Mouse (Mus musculus): ENCODE measurements around the gene Gnl3.

The Gnl3 gene

DNA sequence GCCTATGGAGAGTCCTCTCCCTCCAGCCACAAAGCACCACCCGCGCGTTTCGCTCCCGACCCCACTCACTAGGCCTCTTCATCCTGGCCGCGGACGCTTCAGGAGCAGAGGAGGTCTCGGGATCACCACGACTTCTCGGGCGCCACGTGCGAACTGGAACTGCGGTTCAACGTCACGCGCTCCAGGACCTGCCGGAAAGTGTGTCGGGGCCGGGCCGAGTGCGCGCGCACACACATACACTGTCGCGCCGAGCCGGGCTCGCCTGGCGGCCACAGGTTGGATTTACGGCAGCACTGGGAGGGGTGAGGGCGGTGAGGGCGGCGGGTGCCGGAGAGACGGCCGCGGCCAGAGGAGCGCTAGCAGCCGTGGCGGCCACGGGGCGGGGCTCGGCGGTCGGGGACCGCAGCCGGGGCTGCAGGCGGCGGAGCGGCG, at the start of gene Gnl3, which contains the start of gene Pbrm1:
Gnl3 (minus strand) TSS at position 293 of the 432 bp plus-strand sequence.
Pbrm1 (plus strand) TSS at position 279 of the 432 bp plus-strand sequence.
- in situ Hi-C loops (cut with MboI; ENCODE audit: low pct_unique_long_range_greater_than_20kb in 1 of 2, low sequenced_read_pairs in 2 of 2, unreplicated experiment in 1 of 2) = no loop called here

- in situ Hi-C loops (cut with MboI; ENCODE audit: low pct_unique_long_range_greater_than_20kb in 1 of 2, low sequenced_read_pairs in 2 of 2, unreplicated experiment in 1 of 2) = no loop called here
Observed at GRCm38 (mm10) chr14:31062277-31062676, 43.3 kb upstream of the Gnl3 start.

GRCm38 (mm10) chr14:31045817-31046216, 26.9 kb upstream of the Gnl3 start:
- in situ Hi-C loops (cut with MboI; ENCODE audit: low pct_unique_long_range_greater_than_20kb in 1 of 2, low sequenced_read_pairs in 2 of 2, unreplicated experiment in 1 of 2) = no loop called here

GRCm38 (mm10) chr14:31045296-31045695, 26.3 kb upstream of the Gnl3 start:
- in situ Hi-C loops (cut with MboI; ENCODE audit: low pct_unique_long_range_greater_than_20kb in 1 of 2, low sequenced_read_pairs in 2 of 2, unreplicated experiment in 1 of 2) = no loop called here

- in situ Hi-C loops (cut with MboI; ENCODE audit: low pct_unique_long_range_greater_than_20kb in 1 of 2, low sequenced_read_pairs in 2 of 2, unreplicated experiment in 1 of 2) = no loop called here
Observed at GRCm38 (mm10) chr14:31025785-31026184, 6.8 kb upstream of the Gnl3 start.

- in situ Hi-C loops (cut with MboI; ENCODE audit: low pct_unique_long_range_greater_than_20kb in 1 of 2, low sequenced_read_pairs in 2 of 2, unreplicated experiment in 1 of 2) = no loop called here
Observed at GRCm38 (mm10) chr14:31022579-31022978, 3.6 kb upstream of the Gnl3 start.

DNA sequence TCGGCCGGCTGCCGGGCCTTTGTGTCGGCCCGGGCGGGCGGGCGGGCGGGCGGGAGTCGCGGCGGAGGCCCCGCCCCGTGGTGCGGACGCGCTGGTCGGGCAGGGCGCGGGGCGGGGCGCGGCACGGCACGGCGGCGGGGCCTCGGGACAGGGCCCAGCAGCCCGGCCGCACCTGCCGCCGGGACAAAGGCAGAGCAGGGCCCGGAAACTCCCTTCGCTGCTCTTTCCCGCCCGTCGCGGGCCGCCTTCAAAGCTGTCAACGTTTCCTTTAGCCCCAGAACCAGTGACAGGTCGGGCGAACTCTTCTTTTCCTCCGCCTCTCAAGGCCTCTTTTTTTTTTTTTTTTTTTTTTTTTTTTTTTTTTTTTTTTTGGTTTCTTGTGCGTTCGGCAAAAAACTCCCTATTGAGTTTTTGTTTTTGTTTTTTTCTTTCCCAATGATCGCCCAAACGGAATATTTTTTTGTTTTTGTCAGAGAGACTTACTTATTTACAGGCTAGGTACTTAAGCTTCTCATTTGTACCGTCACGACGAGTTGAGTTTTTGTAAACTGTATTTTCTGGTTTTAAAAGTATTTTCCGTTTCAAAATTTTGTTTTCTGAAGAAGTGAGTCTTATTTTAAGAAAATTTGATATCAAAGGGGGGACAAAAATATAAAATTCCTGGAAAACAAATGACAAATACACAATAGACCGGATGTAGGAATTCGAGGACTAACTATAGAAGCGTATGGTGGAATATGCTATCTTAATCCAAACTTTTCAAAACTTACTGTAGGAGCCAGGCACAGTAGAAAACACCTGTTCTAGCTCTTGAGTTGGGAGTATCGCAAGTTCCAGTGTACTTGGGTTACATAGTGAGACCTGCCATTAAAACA, 616 bp upstream of the Gnl3 start:
- in situ Hi-C loops (cut with MboI; ENCODE audit: low pct_unique_long_range_greater_than_20kb in 1 of 2, low sequenced_read_pairs in 2 of 2, unreplicated experiment in 1 of 2) = no loop called here

DNA sequence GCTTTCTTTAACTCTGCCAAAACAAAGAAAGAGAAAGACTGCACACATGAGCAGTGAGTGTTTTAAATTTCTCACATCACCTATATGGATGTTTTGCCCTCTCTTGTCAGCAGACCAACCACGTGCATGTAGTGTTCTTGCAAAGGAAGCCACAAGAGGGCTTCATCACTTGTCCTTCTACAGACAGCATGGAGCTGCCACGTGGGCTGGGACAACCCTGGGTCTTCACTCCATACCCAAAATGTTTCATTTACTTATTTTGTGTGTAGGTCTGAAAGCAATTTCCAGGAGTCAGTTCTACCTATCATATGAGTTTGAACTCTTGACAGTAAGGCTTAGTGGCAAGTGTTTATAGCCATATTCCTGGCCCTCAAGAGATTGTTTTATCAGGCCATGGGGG, 1.1 kb downstream of the Gnl3 start:
- in situ Hi-C loops (cut with MboI; ENCODE audit: low pct_unique_long_range_greater_than_20kb in 1 of 2, low sequenced_read_pairs in 2 of 2, unreplicated experiment in 1 of 2) = no loop called here

GRCm38 (mm10) chr14:31016063-31016462, 2.9 kb downstream of the Gnl3 start:
- in situ Hi-C loops (cut with MboI; ENCODE audit: low pct_unique_long_range_greater_than_20kb in 1 of 2, low sequenced_read_pairs in 2 of 2, unreplicated experiment in 1 of 2) = no loop called here

DNA sequence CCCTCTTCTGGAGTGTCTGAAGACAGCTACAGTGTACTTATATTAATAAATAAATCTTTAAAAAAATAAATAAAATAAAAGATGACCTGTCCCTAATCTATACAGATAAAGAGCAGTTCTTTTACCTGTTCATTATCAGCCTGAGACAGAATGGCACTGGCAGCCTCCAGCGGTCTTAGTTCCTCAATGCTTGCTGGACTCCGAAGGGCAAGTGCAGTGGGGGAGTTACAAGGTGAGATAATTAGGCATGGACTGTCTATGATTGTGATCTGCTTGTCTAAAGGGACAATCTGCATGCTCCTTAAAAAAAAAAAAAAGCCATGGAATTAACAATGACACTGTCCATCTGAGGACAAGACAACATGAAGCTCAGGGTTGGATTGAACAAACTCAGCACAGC, 5.0 kb downstream of the Gnl3 start:
- in situ Hi-C loops (cut with MboI; ENCODE audit: low pct_unique_long_range_greater_than_20kb in 1 of 2, low sequenced_read_pairs in 2 of 2, unreplicated experiment in 1 of 2) = no loop called here

DNA sequence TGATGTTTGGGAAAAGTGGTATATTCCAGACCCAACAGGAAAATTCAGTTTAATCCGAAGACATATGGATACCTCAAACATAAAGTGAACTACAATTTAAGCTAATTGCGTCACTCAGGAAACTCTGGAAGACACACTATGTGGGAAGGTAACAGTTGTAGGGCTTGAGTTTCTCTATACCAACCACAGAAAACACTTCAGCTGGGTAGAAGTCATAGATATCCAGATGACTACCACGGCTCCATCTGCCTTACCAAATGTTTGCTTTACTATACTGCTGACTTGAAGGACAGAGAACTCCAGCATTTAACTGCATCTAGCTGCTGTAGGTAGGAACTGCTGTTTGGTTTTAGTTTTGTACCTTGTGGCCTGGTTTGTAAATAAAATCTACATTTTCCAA, 7.4 kb downstream of the Gnl3 start:
- in situ Hi-C loops (cut with MboI; ENCODE audit: low pct_unique_long_range_greater_than_20kb in 1 of 2, low sequenced_read_pairs in 2 of 2, unreplicated experiment in 1 of 2) = no loop called here

DNA sequence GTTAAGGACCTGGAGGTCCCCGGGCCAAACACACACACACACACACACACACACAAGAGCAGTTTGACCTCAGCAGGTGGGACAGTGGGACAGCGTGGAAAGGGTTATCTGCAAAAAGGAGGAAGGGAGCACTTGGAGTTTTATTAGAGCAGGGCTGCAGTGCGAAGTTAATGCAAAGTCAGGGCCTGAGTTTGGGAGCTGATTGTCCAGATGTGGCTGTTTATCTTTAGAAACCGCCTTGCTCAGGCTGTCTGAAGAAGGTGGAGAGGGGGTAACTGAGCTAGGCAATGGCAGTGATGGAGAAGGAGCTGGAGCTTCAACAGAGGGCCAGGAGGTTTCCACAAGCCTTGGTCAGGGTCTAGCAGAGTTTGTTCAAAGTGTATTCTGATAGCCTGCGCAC, 12.2 kb downstream of the Gnl3 start:
- in situ Hi-C loops (cut with MboI; ENCODE audit: low pct_unique_long_range_greater_than_20kb in 1 of 2, low sequenced_read_pairs in 2 of 2, unreplicated experiment in 1 of 2) = no loop called here

DNA sequence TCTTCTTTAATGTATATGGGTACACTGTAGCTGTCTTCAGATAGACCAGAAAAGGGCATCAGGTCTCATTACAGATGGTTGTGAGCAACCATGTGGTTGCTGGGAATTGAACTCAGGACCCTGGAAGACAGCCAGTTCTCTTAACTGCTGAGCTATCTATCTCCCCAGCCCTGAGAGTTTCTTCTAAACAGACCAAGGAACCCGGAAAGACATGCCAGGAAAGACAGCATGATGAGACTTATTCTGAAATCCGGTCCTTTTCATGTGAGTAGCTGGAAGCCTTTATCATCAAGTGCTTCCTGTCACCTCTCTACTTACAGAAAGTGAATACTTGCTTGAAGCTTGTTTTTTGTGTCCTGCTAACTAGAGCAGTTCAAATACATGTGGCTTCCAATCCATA, 14.4 kb downstream of the Gnl3 start:
- in situ Hi-C loops (cut with MboI; ENCODE audit: low pct_unique_long_range_greater_than_20kb in 1 of 2, low sequenced_read_pairs in 2 of 2, unreplicated experiment in 1 of 2) = no loop called here

DNA sequence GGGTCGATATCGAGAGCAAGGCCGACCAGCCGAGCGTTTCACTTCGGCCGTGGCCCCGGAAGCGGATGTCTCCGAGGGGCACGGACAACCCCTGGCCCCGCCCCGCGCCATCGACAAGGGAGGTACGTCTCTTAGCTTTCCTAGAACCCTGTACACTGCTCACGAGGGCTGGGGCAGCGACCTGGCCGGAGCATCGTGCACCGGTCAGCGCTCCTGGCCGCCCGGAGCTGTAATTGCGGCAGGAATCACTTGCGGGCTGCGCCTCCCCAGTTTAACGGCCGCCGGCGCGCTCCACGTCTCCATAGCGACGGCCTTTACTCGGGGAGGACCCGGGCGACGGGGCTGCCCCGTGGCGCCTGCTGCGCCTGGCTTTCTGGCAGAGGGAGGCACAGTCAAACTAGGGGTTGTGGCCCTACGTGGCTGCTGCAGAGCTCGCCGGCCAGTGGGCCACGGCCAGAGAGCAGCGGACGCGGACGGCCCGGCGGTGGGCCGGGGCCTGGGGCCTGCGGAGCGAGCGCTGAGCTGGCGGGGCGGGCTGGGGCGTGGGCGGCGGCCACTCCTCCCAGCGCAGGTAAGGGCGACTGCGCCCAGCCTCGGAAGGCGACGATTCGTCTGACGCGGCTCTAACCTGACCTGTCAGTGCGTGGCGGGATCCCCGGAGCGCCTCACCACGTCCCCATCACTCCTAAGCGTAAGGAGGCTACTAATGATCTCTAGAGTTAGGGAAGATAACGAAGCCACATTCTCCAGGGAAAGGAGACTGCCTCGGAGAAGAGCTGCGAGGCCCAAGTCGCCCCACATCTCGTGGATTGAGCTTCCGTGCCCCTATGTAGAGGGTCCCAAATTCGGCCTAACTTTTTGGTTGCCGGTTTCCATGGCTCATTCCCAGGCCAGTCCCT, 17.4 kb downstream of the Gnl3 start, which contains the start of the genes Glt8d1 and Spcs1:
Glt8d1 (plus strand) TSS at position 94 of the 899 bp plus-strand sequence.
Spcs1 (minus strand) TSS at position 366 of the 899 bp plus-strand sequence.
- in situ Hi-C loops (cut with MboI; ENCODE audit: low pct_unique_long_range_greater_than_20kb in 1 of 2, low sequenced_read_pairs in 2 of 2, unreplicated experiment in 1 of 2) = no loop called here

GRCm38 (mm10) chr14:31000816-31001306, 18.1 kb downstream of the Gnl3 start:
- in situ Hi-C loops (cut with MboI; ENCODE audit: low pct_unique_long_range_greater_than_20kb in 1 of 2, low sequenced_read_pairs in 2 of 2, unreplicated experiment in 1 of 2) = no loop called here

DNA sequence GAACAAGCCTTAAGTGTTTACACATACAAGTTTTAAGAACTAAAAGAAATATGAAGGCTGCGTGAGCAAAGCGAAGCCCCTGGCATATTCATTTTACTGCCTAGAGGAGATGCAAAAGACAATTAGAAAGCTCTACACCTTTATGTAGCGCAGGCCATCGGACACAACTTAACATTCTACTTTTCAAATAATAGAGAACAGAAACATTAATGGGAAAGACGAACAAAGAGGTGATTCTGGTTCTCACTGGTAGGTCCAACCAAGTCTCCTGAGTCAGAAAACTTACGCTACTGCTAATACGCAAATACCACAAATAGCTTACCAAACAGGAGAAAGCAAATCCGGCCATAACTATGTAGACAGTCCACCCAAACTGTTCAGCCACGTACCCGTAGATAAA, 18.6 kb downstream of the Gnl3 start:
- in situ Hi-C loops (cut with MboI; ENCODE audit: low pct_unique_long_range_greater_than_20kb in 1 of 2, low sequenced_read_pairs in 2 of 2, unreplicated experiment in 1 of 2) = no loop called here

DNA sequence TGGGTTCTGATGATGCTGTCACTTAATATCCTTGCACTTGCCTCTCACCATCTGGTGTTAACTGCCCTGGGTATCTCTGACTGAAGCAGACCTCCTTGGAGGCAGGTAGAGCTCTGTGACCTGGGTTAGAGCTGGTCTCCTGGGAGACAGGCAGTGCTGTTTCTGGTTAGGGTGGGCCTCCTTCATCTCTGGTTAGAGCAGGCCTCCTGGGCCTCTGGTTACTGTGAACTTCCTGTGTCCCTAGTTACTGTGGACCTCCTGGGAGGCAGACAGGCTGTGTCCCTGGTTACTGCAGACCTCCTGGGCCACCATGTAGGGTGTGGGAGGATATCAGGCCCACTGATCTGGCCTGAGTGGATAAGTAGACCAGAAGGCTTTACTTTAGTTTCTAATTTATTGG, 22.5 kb downstream of the Gnl3 start:
- in situ Hi-C loops (cut with MboI; ENCODE audit: low pct_unique_long_range_greater_than_20kb in 1 of 2, low sequenced_read_pairs in 2 of 2, unreplicated experiment in 1 of 2) = no loop called here

DNA sequence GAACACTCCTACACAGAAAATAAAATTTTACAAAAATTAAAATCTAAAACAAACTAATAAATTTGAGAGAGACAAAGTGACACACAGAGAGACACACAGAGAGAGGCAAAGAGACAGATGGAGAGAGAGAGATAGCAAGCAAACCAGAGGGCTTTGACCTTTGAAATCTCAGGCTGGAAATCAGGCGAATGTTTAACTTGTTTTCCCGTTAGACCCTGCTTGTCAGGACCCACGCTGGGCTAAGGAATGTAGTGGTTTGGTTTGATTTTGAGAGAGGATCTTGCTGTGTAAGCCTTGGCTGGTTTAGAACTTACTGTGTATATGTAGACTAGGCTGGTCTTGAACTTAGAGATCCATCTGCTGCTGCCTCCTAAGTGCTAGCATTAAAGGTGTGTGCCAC, 42.7 kb downstream of the Gnl3 start:
- in situ Hi-C loops (cut with MboI; ENCODE audit: low pct_unique_long_range_greater_than_20kb in 1 of 2, low sequenced_read_pairs in 2 of 2, unreplicated experiment in 1 of 2) = no loop called here

- in situ Hi-C loops (cut with MboI; ENCODE audit: low pct_unique_long_range_greater_than_20kb in 1 of 2, low sequenced_read_pairs in 2 of 2, unreplicated experiment in 1 of 2) = no loop called here
Observed at GRCm38 (mm10) chr14:30974204-30974603, 44.7 kb downstream of the Gnl3 start.
